Mouse (Mus musculus) olfactory bulb, adult 2 months (tissue): Measurements from ENCODE around the gene Eef1akmt4.

ENCODE experiments used
- CTCF ChIP-seq: fragments of 200-500 bp; IDR thresholded peaks from 2 replicates; pipeline ENCODE4 v1.5.1; 2012; ENCODE audit warnings: low read depth, mild to moderate bottlenecking, low read length, moderate library complexity; ENCODE audit not compliant: insufficient read depth
- POLR2A ChIP-seq: fragments of 200-500 bp; IDR thresholded peaks from 2 replicates; pipeline ENCODE4 v1.6.1; 2012; ENCODE audit warnings: mild to moderate bottlenecking, low read depth, low read length, moderate library complexity; ENCODE audit not compliant: insufficient read depth

- no peak for TF ChIP-seq POLR2A
- TF ChIP-seq CTCF: no peak
Observed at GRCm38 (mm10) chr16:20619541-20620398, 8.4 kb downstream of the Eef1akmt4 start.
